Mouse (Mus musculus): ENCODE measurements around the gene Zbtb22.
A peak's percentile ranks its signal among the peaks of the same experiment; 100 is the strongest.

The Zbtb22 gene

GRCm38 (mm10) chr17:33920282-33921097 lies 4.8 kb downstream of the Zbtb22 start:
- peak; percentile 90 for DNase-seq (ENCODE audit: extremely low read depth, insufficient read length, low spot score)

GRCm38 (mm10) chr17:33921361-33921760 lies 5.7 kb downstream of the Zbtb22 start:
- DNase-seq (ENCODE audit: extremely low read depth, insufficient read length, low spot score) = no peak

GRCm38 (mm10) chr17:33924577-33925283 lies 9.0 kb downstream of the Zbtb22 start:
- DNase-seq (ENCODE audit: extremely low read depth, insufficient read length, low spot score) = no peak

- no peak for DNase-seq (ENCODE audit: extremely low read depth, insufficient read length, low spot score)
These were observed 9.9 kb downstream of the Zbtb22 start for GRCm38 (mm10) chr17:33925406-33926116.

GRCm38 (mm10) chr17:33926207-33926932 lies 10.7 kb downstream of the Zbtb22 start:
- DNase-seq (ENCODE audit: extremely low read depth, insufficient read length, low spot score) = no peak

GRCm38 (mm10) chr17:33928251-33928947 lies 12.7 kb downstream of the Zbtb22 start:
- no peak for DNase-seq (ENCODE audit: extremely low read depth, insufficient read length, low spot score)

GRCm38 (mm10) chr17:33929371-33930279 lies 13.9 kb downstream of the Zbtb22 start, which contains the start of gene Rgl2:
Gene Rgl2 (plus strand): TSS chr17:33929543.
- DNase-seq (ENCODE audit: extremely low read depth, insufficient read length, low spot score) = peak; percentile 92

- peak; percentile 65 for DNase-seq (ENCODE audit: extremely low read depth, insufficient read length, low spot score)
These were observed 14.8 kb downstream of the Zbtb22 start for GRCm38 (mm10) chr17:33930280-33931158.

GRCm38 (mm10) chr17:33931159-33931866 lies 15.6 kb downstream of the Zbtb22 start:
- DNase-seq (ENCODE audit: extremely low read depth, insufficient read length, low spot score) = no peak

GRCm38 (mm10) chr17:33931947-33932346 lies 16.2 kb downstream of the Zbtb22 start:
- DNase-seq (ENCODE audit: extremely low read depth, insufficient read length, low spot score) = no peak

- no peak for DNase-seq (ENCODE audit: extremely low read depth, insufficient read length, low spot score)
These were observed 16.7 kb downstream of the Zbtb22 start for GRCm38 (mm10) chr17:33932448-33932847.

- DNase-seq (ENCODE audit: extremely low read depth, insufficient read length, low spot score) = no peak
These were observed 17.3 kb downstream of the Zbtb22 start for GRCm38 (mm10) chr17:33932970-33933369.

- DNase-seq (ENCODE audit: extremely low read depth, insufficient read length, low spot score) = no peak
These were observed 19.8 kb downstream of the Zbtb22 start for GRCm38 (mm10) chr17:33935422-33936055.

GRCm38 (mm10) chr17:33936993-33937392 lies 21.3 kb downstream of the Zbtb22 start:
- no peak for DNase-seq (ENCODE audit: extremely low read depth, insufficient read length, low spot score)

GRCm38 (mm10) chr17:33938783-33939182 lies 23.1 kb downstream of the Zbtb22 start:
- no peak for DNase-seq (ENCODE audit: extremely low read depth, insufficient read length, low spot score)

- DNase-seq (ENCODE audit: extremely low read depth, insufficient read length, low spot score) = peak; percentile 80
These were observed 24.6 kb downstream of the Zbtb22 start, which contains the start of the genes Pfdn6 and Wdr46 for GRCm38 (mm10) chr17:33940206-33940805. Gene Pfdn6 (minus strand): TSS chr17:33940343. Gene Wdr46 (plus strand): TSS chr17:33940660.

Data from 3134 (cell line).